Mouse (Mus musculus) hindbrain, postnatal 0 days (tissue): ENCODE measurements around the gene Arhgap9. TPM values are rescaled to one million over a fixed set of nuclear protein-coding genes. Genes with fewer than 3 reads are reported as not detected.
A peak's percentile ranks its signal among the peaks of the same experiment; 100 is the strongest.

Experiments
- ATAC-seq: fragments of 200-750 bp; cut with Nextera tagmentation; 2 replicates; pipeline ENCODE4 v1.8.0; 2017; ENCODE audit warnings: mild to moderate bottlenecking, moderate TSS enrichment, moderate library complexity
- DNase-seq: peaks from one replicate; pipeline ENCODE4 v3.0.0-alpha.2; 2015; ENCODE audit warnings: low spot score
- H3K27ac ChIP-seq: fragments of 300-500 bp; sonication (generic); 2 replicates; pipeline ENCODE4 v1.5.1; 2014; ENCODE audit warnings: mild to moderate bottlenecking
- H3K27me3 ChIP-seq: fragments of 300-500 bp; sonication (generic); 2 replicates; pipeline ENCODE4 v1.6.1; 2014; ENCODE audit warnings: low read length, mixed read lengths; ENCODE audit not compliant: insufficient read depth
- H3K36me3 ChIP-seq: fragments of 300-500 bp; sonication (generic); 2 replicates; pipeline ENCODE4 v1.6.1; 2014; ENCODE audit warnings: low read length, mixed read lengths; ENCODE audit not compliant: insufficient read depth
- H3K4me1 ChIP-seq: fragments of 300-500 bp; sonication (generic); 2 replicates; pipeline ENCODE4 v1.6.1; 2014; ENCODE audit warnings: antibody characterized with exemption, low read length, mixed read lengths; ENCODE audit not compliant: insufficient read depth
- H3K4me2 ChIP-seq: fragments of 300-500 bp; sonication (generic); 2 replicates; pipeline ENCODE4 v1.6.1; 2014; ENCODE audit warnings: low read depth, mild to moderate bottlenecking, low read length, moderate library complexity, mixed read lengths
- H3K4me3 ChIP-seq: fragments of 300-500 bp; sonication (generic); 2 replicates; pipeline ENCODE4 v1.5.1; 2014; ENCODE audit warnings: low read length
- H3K9ac ChIP-seq: fragments of 300-500 bp; sonication (generic); replicated peaks from 2 replicates; pipeline ENCODE4 v1.6.1; 2014; ENCODE audit warnings: mild to moderate bottlenecking, low read length, moderate library complexity, mixed read lengths
- H3K9me3 ChIP-seq: fragments of 300-500 bp; sonication (generic); 2 replicates; pipeline ENCODE4 v1.6.1; 2016; ENCODE audit warnings: low read length, mixed read lengths
- CTCF ChIP-seq: IDR thresholded peaks from 2 replicates; pipeline ENCODE4 v1.5.1; 2016; ENCODE audit warnings: antibody characterized with exemption, control low read depth, low read depth
- WGBS: fragments of 180-500 bp; shearing (Covaris S2); extraction: QIAGEN DNeasy Blood & Tissue Kit; methylation state at CpG from one replicate; pipeline ENCODE4 v1.1.7; 2014; 5-methylcytosine and 5-hydroxymethylcytosine counted together
- polyA plus RNA-seq: library from polyadenylated mRNA; unstranded; fragments of >200 nt; fragmentation: Nextera tagmentation; extraction: Ambion mirVana; gene quantifications from 2 replicates; pipeline ENCODE4 v1.2.1, GENCODE M21; 2015
- total RNA-seq: library from RNA; depleted of rRNA; stranded (reverse); fragments of >200 nt; gene quantifications from 2 replicates; pipeline ENCODE4 v1.2.3, GENCODE M21; 2014

Arhgap9 gene
- total and polyA plus RNA-seq, 2 experiments from 2014 or later, result 1.2 to 1.5 TPM

DNA sequence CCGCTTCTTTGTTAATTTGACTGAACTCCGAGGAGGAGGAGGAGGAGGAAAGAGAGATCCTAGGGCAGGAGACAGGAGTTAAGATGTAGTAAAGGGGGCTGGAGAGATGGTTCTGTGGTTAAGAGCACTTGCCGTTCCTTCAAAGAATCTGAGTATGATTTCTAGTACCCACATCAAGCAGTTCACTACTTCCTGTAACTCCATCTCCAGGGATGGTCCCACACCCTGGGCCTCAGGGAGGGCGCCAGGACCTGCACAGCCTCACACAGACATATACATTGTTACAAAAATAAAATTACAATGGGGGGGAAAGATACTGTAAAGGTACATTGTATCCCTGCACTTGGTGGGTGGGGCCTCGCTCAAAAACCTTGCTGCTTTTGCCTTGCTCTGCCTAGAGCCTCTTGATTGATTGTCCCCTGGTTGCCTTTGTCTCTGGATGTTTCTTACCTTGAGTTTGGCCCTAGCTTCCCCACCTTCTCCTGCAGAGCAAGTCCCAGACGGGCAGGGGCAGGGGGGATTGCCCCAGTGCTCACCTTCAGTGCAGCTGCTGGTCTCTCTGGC is 15.9 kb downstream of the Arhgap9 start:
- Histone ChIP-seq H3K4me1 (peaks cover 11% of the 10 kb centered on the region), H3K27me3 (peaks cover 13% of the 10 kb centered on the region; the same call in 1 of the 2 replicates), H3K9me3 (no peaks in the 10 kb centered on the region), H3K36me3 (no peaks in the 10 kb centered on the region), H3K27ac (no peak overlapping the region), H3K9ac (no peak overlapping the region), H3K4me2 (no peak overlapping the region), H3K4me3 (no peak overlapping the region)
- no peak for TF ChIP-seq CTCF
- WGBS, result 79% methylated on average over 6 of the region's 6 CpGs
- ATAC-seq (no peak), DNase-seq (no peak)

DNA sequence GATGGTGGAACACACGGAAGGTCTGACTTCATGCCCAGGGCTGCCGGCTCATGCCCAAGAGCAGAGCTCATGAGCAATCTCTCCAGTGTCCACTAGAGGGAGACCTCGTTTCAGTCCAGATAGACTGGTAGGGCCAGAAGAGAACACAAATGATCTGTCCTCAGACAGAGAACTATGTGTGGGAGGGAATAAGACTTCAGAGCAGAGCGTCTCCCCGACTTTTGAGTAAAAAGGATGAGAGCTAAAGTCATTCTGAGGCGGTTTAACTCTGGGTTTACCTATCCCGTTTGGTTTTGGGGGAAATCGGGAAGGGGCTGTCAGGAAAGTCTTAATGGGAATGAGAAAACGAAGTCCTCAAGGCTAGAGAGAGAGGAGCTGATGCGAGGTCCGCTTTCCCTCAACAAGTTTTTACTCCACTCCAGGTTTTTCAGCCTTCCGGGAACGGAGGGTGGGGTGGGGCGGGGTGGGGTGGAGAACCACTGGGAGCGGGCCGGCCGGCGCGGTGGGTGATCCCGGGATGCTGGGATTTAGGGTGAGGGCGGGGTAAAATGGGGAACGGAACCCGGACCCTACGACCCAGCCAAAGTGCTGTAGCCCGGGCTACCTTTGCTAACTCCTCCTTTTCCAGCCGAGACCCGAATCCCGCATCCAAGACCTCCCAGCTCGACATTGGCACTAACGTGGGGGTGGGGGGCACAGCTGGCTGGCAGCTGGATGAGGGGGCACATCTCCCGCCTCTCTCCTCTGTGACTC is 17.3 kb downstream of the Arhgap9 start:
- DNase-seq (peak; percentile 96), ATAC-seq (peak; percentile 84)
- Histone ChIP-seq H3K4me1 (peaks cover 11% of the 10 kb centered on the region), H3K27me3 (peaks cover 13% of the 10 kb centered on the region; the same call in 1 of the 2 replicates), H3K4me3 (peak overlapping the region; percentile 37), H3K9ac (0 out of 2 replicates have a peak overlapping the region, but pooled peaks have one; percentile 28), H3K9me3 (no peaks in the 10 kb centered on the region), H3K27ac (peak overlapping the region; percentile 48; the same call in 1 of the 2 replicates), H3K4me2 (peak overlapping the region; percentile 68), H3K36me3 (no peaks in the 10 kb centered on the region)
- under 1% methylated on average over 31 of the region's 31 CpGs for WGBS
- TF ChIP-seq CTCF, result peak; percentile 95

DNA sequence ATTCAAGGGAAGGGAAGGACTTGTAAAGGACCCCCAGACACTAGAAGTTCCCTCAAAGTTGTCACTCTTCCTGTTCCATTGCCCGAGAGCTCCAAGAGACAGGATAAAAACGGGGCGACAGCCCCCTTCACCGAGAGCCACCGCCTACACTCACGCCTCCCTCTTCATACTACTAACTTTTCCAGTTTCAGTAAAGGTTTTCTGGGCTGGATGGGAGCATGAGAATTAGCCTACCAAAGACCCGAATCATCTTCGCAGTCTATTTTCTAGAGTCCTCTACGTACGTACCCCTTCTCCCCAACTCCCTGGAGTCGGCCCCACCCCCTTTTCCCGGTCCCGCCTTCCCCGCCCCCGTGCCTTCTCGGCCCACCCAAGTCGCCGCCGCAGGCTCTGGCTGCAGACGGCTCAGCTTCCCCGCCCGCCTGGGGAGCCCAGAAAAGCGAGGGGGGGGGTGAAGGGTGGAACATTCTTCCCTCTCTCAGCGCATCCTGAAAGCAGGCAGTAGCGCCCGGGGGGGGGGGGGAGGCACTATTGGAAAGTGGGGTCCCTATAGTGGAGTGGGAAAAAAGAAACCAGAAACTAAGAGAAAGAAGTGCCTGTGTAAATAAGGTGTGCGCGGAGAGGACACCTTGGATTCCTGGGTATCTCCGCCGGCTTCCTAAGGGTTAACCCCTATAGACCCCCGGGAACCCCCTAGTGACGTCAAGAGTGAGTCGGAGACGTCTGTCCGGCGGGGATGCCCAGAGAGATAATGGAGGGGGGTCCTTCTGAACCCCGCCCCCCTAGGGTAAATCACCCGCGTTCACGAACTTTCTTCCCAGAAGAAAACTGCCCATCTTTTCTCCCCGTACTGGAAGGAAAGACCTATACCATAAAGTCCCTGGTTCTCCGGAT is 18.2 kb downstream of the Arhgap9 start:
- no peak for TF ChIP-seq CTCF
- H3K4me2 ChIP-seq, result peak overlapping the region; percentile 68
- H3K9ac ChIP-seq, result peak overlapping the region; percentile 28; the same call in 1 of the 2 replicates
- H3K27ac ChIP-seq, result peak overlapping the region; percentile 48; the same call in 1 of the 2 replicates
- peaks cover 13% of the 10 kb centered on the region; the same call in 1 of the 2 replicates for H3K27me3 ChIP-seq
- WGBS, result under 1% methylated on average over 40 of the region's 42 CpGs
- no peaks in the 10 kb centered on the region for H3K36me3 ChIP-seq
- H3K4me3 ChIP-seq, result peak overlapping the region; percentile 37
- no peaks in the 10 kb centered on the region for H3K9me3 ChIP-seq
- peak; percentile 12; the same call in 1 of the 2 replicates for ATAC-seq
- DNase-seq, result peak; percentile 75
- peaks cover 11% of the 10 kb centered on the region for H3K4me1 ChIP-seq

DNA sequence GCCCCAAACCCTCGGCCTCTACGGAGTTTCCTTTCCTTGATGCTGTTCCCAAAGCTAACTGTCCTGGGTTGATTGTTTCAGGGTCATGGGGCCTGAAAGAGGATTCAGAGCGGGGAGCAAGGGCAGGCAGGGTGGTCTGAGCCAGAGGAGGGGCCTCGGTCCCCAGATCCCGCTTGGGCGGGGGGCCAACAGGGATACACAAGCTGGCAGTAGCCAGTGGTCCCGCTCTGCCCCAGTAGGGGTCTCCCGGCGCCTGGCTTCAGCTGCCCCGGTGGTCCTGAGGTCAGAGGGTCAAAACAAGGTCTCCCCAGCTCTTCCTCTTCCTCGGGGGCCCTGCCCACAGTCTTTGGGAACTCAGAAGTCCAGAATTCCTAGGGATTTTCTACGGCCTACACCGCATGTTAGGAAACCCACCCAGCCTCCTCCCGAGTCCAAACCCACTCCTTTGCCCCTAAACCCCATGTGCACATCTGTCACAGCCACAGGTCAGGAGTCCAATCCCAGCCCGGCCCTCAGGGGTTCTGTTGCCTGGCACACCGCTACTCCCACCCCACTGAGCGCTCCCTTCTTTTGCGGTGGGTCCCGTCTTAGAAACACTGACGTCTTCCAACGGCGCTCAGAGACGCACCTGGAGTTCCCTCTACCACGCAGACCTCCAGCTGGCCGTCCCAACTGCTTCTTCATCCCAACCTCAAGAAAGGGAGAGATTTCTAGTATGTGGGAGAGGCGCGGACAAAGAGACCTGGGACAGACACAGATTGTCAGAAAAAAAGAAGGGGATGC is 19.0 kb downstream of the Arhgap9 start:
- peak overlapping the region; percentile 28; the same call in 1 of the 2 replicates for H3K9ac ChIP-seq
- peak overlapping the region; percentile 37 for H3K4me3 ChIP-seq
- H3K4me2 ChIP-seq, result peak overlapping the region; percentile 68
- under 1% methylated on average over 27 of the region's 27 CpGs for WGBS
- H3K36me3 ChIP-seq, result no peaks in the 10 kb centered on the region
- DNase-seq (peak; percentile 58), ATAC-seq (no peak)
- no peaks in the 10 kb centered on the region for H3K9me3 ChIP-seq
- H3K27me3 ChIP-seq, result peaks cover 13% of the 10 kb centered on the region; the same call in 1 of the 2 replicates
- TF ChIP-seq CTCF, result peak; percentile 8; the same call in 1 of the 2 replicates
- peak overlapping the region; percentile 41; the same call in 1 of the 2 replicates for H3K27ac ChIP-seq
- H3K4me1 ChIP-seq, result peaks cover 11% of the 10 kb centered on the region

DNA sequence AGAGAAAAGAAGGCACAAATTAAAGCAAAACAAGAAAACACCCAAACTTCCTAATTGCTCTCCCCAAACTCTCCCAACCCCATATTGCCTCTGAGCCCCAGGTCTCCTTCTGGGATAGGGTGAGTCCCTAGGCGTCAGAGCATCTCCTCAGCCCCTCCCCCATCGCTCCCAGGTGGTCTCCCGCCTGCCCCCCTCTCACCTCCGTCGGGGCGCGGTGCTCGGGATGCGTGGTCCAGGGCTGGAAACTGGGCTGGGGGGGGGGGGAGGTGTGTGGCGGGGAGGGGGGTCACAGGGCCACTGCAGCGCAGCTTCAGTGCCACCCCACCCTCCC is 19.6 kb downstream of the Arhgap9 start:
- DNase-seq, result no peak
- 0 out of 2 replicates have a peak overlapping the region, but pooled peaks have one; percentile 5 for H3K9ac ChIP-seq
- ATAC-seq, result 0 out of 2 replicates have a peak, but pooled peaks have one; percentile 3
- H3K27me3 ChIP-seq, result peaks cover 13% of the 10 kb centered on the region; the same call in 1 of the 2 replicates
- peaks cover 11% of the 10 kb centered on the region for H3K4me1 ChIP-seq
- 0 out of 2 replicates have a peak overlapping the region, but pooled peaks have one; percentile 20 for H3K27ac ChIP-seq
- no peaks in the 10 kb centered on the region for H3K36me3 ChIP-seq
- H3K9me3 ChIP-seq, result no peaks in the 10 kb centered on the region
- H3K4me2 ChIP-seq, result peak overlapping the region; percentile 68
- TF ChIP-seq CTCF, result no peak
- WGBS, result 0% methylated on average over 8 of the region's 11 CpGs
- peak overlapping the region; percentile 37 for H3K4me3 ChIP-seq
